In genomic region chr17:33919351-33920281, GRCm38 (mm10) we compare ENCODE assay signal across 8 mouse cellular contexts. TPM values are rescaled to one million over a fixed set of nuclear protein-coding genes. Genes with fewer than 3 reads are reported as not detected.
A peak's percentile ranks its signal among the peaks of the same experiment; 100 is the strongest.
DNase-seq lines count a peak whose midpoint lies in the region; ATAC-seq lines count a peak whose summit lies in the region.

No protein-coding gene starts in this region.

- peak overlapping the region; percentile 46 for H3K4me3 ChIP-seq in forebrain, embryonic 15.5 days
- H3K4me3 ChIP-seq in hindbrain, embryonic 11.5 days (ENCODE audit: low read depth, low read length), result peak overlapping the region; percentile 49

- under 1% methylated on average over 52 of the region's 52 CpGs for WGBS in forebrain, embryonic 15.5 days
- under 1% methylated on average over 51 of the region's 52 CpGs for WGBS in hindbrain, embryonic 11.5 days

- H3K36me3 ChIP-seq in forebrain, embryonic 15.5 days, result 0 out of 2 replicates have a peak, but pooled peaks cover 6% of the 10 kb centered on the region
- no peaks in the 10 kb centered on the region for H3K36me3 ChIP-seq in hindbrain, embryonic 11.5 days (ENCODE audit: control insufficient read depth, insufficient read depth, low read length)

- no peak for ATAC-seq in cerebellum, adult (ENCODE audit: insufficient number of reproducible peaks, low FRiP score, low TSS enrichment)
- no peak for ATAC-seq in forebrain, embryonic 15.5 days (replicated peaks)
- no peak for ATAC-seq in hindbrain, embryonic 11.5 days (ENCODE audit: low FRiP score)
- peak; percentile 72 for ATAC-seq in megakaryocyte-erythroid progenitor cell, adult 5-6 weeks (replicated peaks; ENCODE audit: low FRiP score, low TSS enrichment, poor library complexity, severe bottlenecking)

- no peaks in the 10 kb centered on the region for H3K9me3 ChIP-seq in forebrain, embryonic 15.5 days
- no peaks in the 10 kb centered on the region for H3K9me3 ChIP-seq in hindbrain, embryonic 11.5 days (ENCODE audit: control insufficient read depth, low read length)

- peak overlapping the region; percentile 89 for H3K4me2 ChIP-seq in forebrain, embryonic 15.5 days (replicated peaks)
- peak overlapping the region; percentile 86 for H3K4me2 ChIP-seq in hindbrain, embryonic 11.5 days (replicated peaks; ENCODE audit: low read depth, low read length)

- intact Hi-C loops in left cerebral cortex, postnatal 4 days (cut with DNase I), result no loop called here

- H3K4me1 ChIP-seq in forebrain, embryonic 15.5 days, result peaks cover 44% of the 10 kb centered on the region
- H3K4me1 ChIP-seq in hindbrain, embryonic 11.5 days (replicated peaks; ENCODE audit: control insufficient read depth, insufficient read depth, low read length), result peaks cover 20% of the 10 kb centered on the region

- H3K27me3 ChIP-seq in forebrain, embryonic 15.5 days, result no peaks in the 10 kb centered on the region
- no peaks in the 10 kb centered on the region for H3K27me3 ChIP-seq in hindbrain, embryonic 11.5 days (ENCODE audit: control insufficient read depth, insufficient read depth, low read length)

- DNase-seq in cerebellum, adult 11 months, result peak; percentile 68
- peak; percentile 69 to 76 for DNase-seq in cerebellum, adult 18-20 months
- peak; percentile 46 for DNase-seq in hindbrain, embryonic 11.5 days (ENCODE audit: low spot score)
- peak; percentile 59 for DNase-seq in left cerebral cortex, postnatal 4 days
- DNase-seq in skeletal muscle tissue, adult 2 months (ENCODE audit: low read depth, low spot score), result peak; percentile 73

- H3K9ac ChIP-seq in forebrain, embryonic 15.5 days (replicated peaks), result peak overlapping the region; percentile 53
- peak overlapping the region; percentile 67 for H3K9ac ChIP-seq in hindbrain, embryonic 11.5 days (ENCODE audit: low read depth, low read length)

- peak overlapping the region; percentile 28 for H3K27ac ChIP-seq in forebrain, embryonic 15.5 days (replicated peaks)
- 0 out of 2 replicates have a peak overlapping the region, but pooled peaks have one; percentile 20 for H3K27ac ChIP-seq in hindbrain, embryonic 11.5 days (ENCODE audit: low read depth, low read length)

RNA-seq across cellular contexts. Expression of gene Zbtb22, which starts 3.9 kb away (rescaled TPM):
- polyA plus RNA-seq in forebrain, embryonic 15.5 days (2015; fragmentation: Nextera tagmentation; extraction: Ambion mirVana), result 18.7 and 19.5 TPM in 2 replicates
- 8.1 and 9.3 TPM in 2 replicates for polyA plus RNA-seq in hindbrain, embryonic 11.5 days (2014; fragmentation: Nextera tagmentation; extraction: Ambion mirVana)
- total RNA-seq in left cerebral cortex, postnatal 4 days (2021), result 10 to 100 TPM; 33.2 to 36.8 TPM
- 18.0 and 18.4 TPM in 2 replicates for total RNA-seq in megakaryocyte-erythroid progenitor cell, adult 5-6 weeks (2014; fragmentation: Nextera tagmentation)
- 14.9 and 18.6 TPM in 2 replicates for total RNA-seq in megakaryocyte-erythroid progenitor cell, adult 5-6 weeks (2017)

RNA-seq across cellular contexts. Expression of gene Tapbp, which starts 3.9 kb away (rescaled TPM):
- polyA plus RNA-seq in forebrain, embryonic 15.5 days (2015; fragmentation: Nextera tagmentation; extraction: Ambion mirVana), result 18.2 and 18.4 TPM in 2 replicates
- polyA plus RNA-seq in hindbrain, embryonic 11.5 days (2014; fragmentation: Nextera tagmentation; extraction: Ambion mirVana), result 14.5 and 16.6 TPM in 2 replicates
- 10 to 100 TPM; 45.5 to 56.6 TPM for total RNA-seq in left cerebral cortex, postnatal 4 days (2021)
- 47.9 and 65.3 TPM in 2 replicates for total RNA-seq in megakaryocyte-erythroid progenitor cell, adult 5-6 weeks (2014; fragmentation: Nextera tagmentation)
- total RNA-seq in megakaryocyte-erythroid progenitor cell, adult 5-6 weeks (2017), result 35.6 and 42.1 TPM in 2 replicates

RNA-seq across cellular contexts. Expression of gene Rgl2, which starts 9.7 kb away (rescaled TPM):
- polyA plus RNA-seq in forebrain, embryonic 15.5 days (2015; fragmentation: Nextera tagmentation; extraction: Ambion mirVana), result 46.6 and 47.2 TPM in 2 replicates
- 32.5 and 32.9 TPM in 2 replicates for polyA plus RNA-seq in hindbrain, embryonic 11.5 days (2014; fragmentation: Nextera tagmentation; extraction: Ambion mirVana)
- 10 to 100 TPM; 74.1 to 75.5 TPM for total RNA-seq in left cerebral cortex, postnatal 4 days (2021)
- total RNA-seq in megakaryocyte-erythroid progenitor cell, adult 5-6 weeks (2014; fragmentation: Nextera tagmentation), result 42.6 and 49.0 TPM in 2 replicates
- total RNA-seq in megakaryocyte-erythroid progenitor cell, adult 5-6 weeks (2017), result 10.4 and 14.0 TPM in 2 replicates

RNA-seq across cellular contexts. Expression of gene Daxx, which starts 10.4 kb away (rescaled TPM):
- polyA plus RNA-seq in forebrain, embryonic 15.5 days (2015; fragmentation: Nextera tagmentation; extraction: Ambion mirVana), result 61.5 and 63.5 TPM in 2 replicates
- polyA plus RNA-seq in hindbrain, embryonic 11.5 days (2014; fragmentation: Nextera tagmentation; extraction: Ambion mirVana), result 47.0 and 60.0 TPM in 2 replicates
- 10 to 100 TPM; 37.6 to 39.2 TPM for total RNA-seq in left cerebral cortex, postnatal 4 days (2021)
- total RNA-seq in megakaryocyte-erythroid progenitor cell, adult 5-6 weeks (2014; fragmentation: Nextera tagmentation), result 60.3 and 70.5 TPM in 2 replicates
- total RNA-seq in megakaryocyte-erythroid progenitor cell, adult 5-6 weeks (2017), result 41.3 and 49.0 TPM in 2 replicates

RNA-seq across cellular contexts. Expression of gene Platr17, which starts 14.7 kb away (rescaled TPM):
- polyA plus RNA-seq in forebrain, embryonic 15.5 days (2015; fragmentation: Nextera tagmentation; extraction: Ambion mirVana), result 0.32 and 0.80 TPM in 2 replicates
- 0.86 TPM in 1 of 2 replicates, not detected in the other for polyA plus RNA-seq in hindbrain, embryonic 11.5 days (2014; fragmentation: Nextera tagmentation; extraction: Ambion mirVana)
- total RNA-seq in left cerebral cortex, postnatal 4 days (2021), result not detected
- not detected in 2 replicates for total RNA-seq in megakaryocyte-erythroid progenitor cell, adult 5-6 weeks (2014; fragmentation: Nextera tagmentation)
- total RNA-seq in megakaryocyte-erythroid progenitor cell, adult 5-6 weeks (2017), result not detected in 2 replicates
